Mouse (Mus musculus) lung, adult 2 months (tissue): Measurements from ENCODE around the gene Slc24a4.

Source experiments
- CTCF ChIP-seq: fragments of 200-500 bp; IDR thresholded peaks from 2 replicates; pipeline ENCODE4 v1.5.1; 2011; ENCODE audit warnings: mild to moderate bottlenecking, low read length, control low read depth; ENCODE audit not compliant: insufficient read depth
- POLR2A ChIP-seq: fragments of 200-500 bp; IDR thresholded peaks from 2 replicates; pipeline ENCODE4 v1.6.1; 2011; ENCODE audit warnings: low read depth, mild to moderate bottlenecking, control low read depth, low read length, borderline replicate concordance; ENCODE audit errors: extremely low read depth

GRCm38 (mm10) chr12:102180371-102181074 is 52.0 kb downstream of the Slc24a4 start:
- TF ChIP-seq POLR2A (no peak), CTCF (no peak)
